Mouse (Mus musculus) heart, embryonic 13.5 days (tissue): ENCODE data around the gene Tctn1. TPM values are rescaled to one million over a fixed set of nuclear protein-coding genes. Genes with fewer than 3 reads are reported as not detected.
A peak's percentile ranks its signal among the peaks of the same experiment; 100 is the strongest.

ENCODE experiments used
- ATAC-seq: fragments of 200-750 bp; cut with Nextera tagmentation; 2 replicates; pipeline ENCODE4 v1.8.0; 2017; ENCODE audit warnings: moderate TSS enrichment; ENCODE audit not compliant: insufficient number of reproducible peaks, low FRiP score, low TSS enrichment; ENCODE audit errors: extremely low read depth
- H3K27ac ChIP-seq: fragments of 300-500 bp; sonication (generic); replicated peaks from 2 replicates; pipeline ENCODE4 v1.5.1; 2015; ENCODE audit warnings: moderate library complexity, mild to moderate bottlenecking, inconsistent platforms
- H3K27me3 ChIP-seq: fragments of 300-500 bp; sonication (generic); replicated peaks from 2 replicates; pipeline ENCODE4 v1.6.1; 2015; ENCODE audit warnings: mild to moderate bottlenecking, inconsistent platforms
- H3K36me3 ChIP-seq: fragments of 300-500 bp; sonication (generic); 2 replicates; pipeline ENCODE4 v1.6.1; 2015; ENCODE audit warnings: mild to moderate bottlenecking, inconsistent platforms
- H3K4me1 ChIP-seq: fragments of 300-500 bp; sonication (generic); 2 replicates; pipeline ENCODE4 v1.6.1; 2015; ENCODE audit warnings: inconsistent platforms
- H3K4me2 ChIP-seq: fragments of 300-500 bp; sonication (generic); 2 replicates; pipeline ENCODE4 v1.6.1; 2015; ENCODE audit warnings: inconsistent platforms, mild to moderate bottlenecking, moderate library complexity
- H3K4me3 ChIP-seq: fragments of 300-500 bp; sonication (generic); 2 replicates; pipeline ENCODE4 v1.5.1; 2015; ENCODE audit warnings: moderate library complexity, mild to moderate bottlenecking, inconsistent platforms
- H3K9ac ChIP-seq: fragments of 300-500 bp; sonication (generic); 2 replicates; pipeline ENCODE4 v1.6.1; 2015; ENCODE audit warnings: inconsistent platforms, mild to moderate bottlenecking, moderate library complexity
- H3K9me3 ChIP-seq: fragments of 300-500 bp; sonication (generic); 2 replicates; pipeline ENCODE4 v1.6.1; 2016; ENCODE audit warnings: inconsistent platforms
- WGBS: fragments of 180-500 bp; shearing (Covaris S2); methylation state at CpG from one replicate; pipeline ENCODE4 v1.1.7; 2015; ENCODE audit warnings: mixed read lengths; 5-methylcytosine and 5-hydroxymethylcytosine counted together
- polyA plus RNA-seq: library from polyadenylated mRNA; unstranded; fragments of >200 nt; fragmentation: Nextera tagmentation; extraction: Ambion mirVana; gene quantifications from 2 replicates; pipeline ENCODE4 v1.2.1, GENCODE M21; 2015

Tctn1 gene
- polyA plus RNA-seq, 1 experiment from 2014 or later, result 2.5 TPM

DNA sequence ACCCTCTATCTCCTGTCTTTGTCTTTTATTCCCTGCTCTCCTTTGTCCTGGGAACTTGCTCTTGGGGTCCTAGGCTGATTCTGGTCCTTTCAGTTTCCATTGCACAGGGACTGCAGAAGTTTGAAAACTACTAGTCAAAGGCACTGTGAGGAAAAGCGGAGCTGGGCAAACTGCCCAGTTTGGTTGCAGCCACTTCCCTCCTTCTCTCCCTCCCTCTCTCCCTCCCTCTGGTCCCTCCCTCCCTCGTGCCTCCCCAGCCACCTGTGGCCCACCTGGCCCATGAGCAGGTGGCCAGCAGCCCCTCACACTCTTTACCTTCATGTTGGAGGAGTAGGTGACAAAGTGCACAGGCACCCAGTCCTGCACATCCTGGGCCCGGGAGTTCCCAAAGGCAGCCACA, 19.1 kb downstream of the Tctn1 start:
- ATAC-seq, result no peak
- H3K27ac ChIP-seq, result no peak overlapping the region
- H3K27me3 ChIP-seq, result no peaks in the 10 kb centered on the region
- H3K4me1 ChIP-seq, result no peaks in the 10 kb centered on the region; the same call in 1 of the 2 replicates
- no peak overlapping the region for H3K4me2 ChIP-seq
- H3K36me3 ChIP-seq, result peaks cover 39% of the 10 kb centered on the region
- H3K9ac ChIP-seq, result no peak overlapping the region
- no peaks in the 10 kb centered on the region for H3K9me3 ChIP-seq
- 54% methylated on average over 3 of the region's 3 CpGs for WGBS
- no peak overlapping the region for H3K4me3 ChIP-seq

DNA sequence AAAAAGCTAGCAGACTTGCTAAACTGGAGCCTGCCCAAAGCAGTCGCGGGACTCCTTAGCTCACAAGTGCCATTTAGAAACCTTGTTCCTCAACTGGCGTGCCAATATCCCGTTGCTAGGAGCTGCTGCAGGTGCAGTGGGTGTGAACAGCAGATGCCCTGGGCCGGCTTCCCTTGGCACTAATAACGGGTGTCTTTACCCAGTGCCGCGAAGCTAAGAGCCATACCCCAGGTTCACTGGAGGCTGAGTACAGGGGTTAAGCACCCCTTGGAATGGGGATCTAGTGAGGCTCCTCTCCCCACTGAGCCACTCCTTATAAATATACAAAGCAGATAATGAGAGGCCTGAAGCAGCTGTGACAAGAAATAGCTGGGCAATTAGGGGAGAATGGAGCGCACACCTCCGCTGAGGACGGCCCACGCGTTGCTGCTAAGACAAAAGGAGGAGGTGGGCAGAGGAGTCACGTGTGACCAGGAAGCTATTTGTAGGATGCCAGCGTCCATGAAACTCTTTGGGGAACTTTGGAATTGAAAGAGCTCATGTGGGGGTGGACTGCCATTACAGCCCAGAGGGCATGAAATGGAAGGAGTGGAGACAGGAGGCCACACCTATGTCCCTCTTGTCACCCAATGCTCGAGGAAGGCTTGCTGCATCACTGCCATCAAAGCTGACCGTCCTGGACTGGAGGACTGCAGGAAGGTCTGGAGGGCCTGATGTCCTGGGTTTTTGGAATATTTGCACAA, 20.3 kb downstream of the Tctn1 start:
- H3K4me1 ChIP-seq, result peaks cover 7% of the 10 kb centered on the region; the same call in 1 of the 2 replicates
- WGBS, result 87% methylated on average over 17 of the region's 17 CpGs
- no peak overlapping the region for H3K4me2 ChIP-seq
- no peak overlapping the region for H3K4me3 ChIP-seq
- H3K9me3 ChIP-seq, result no peaks in the 10 kb centered on the region
- no peaks in the 10 kb centered on the region for H3K27me3 ChIP-seq
- no peak overlapping the region for H3K9ac ChIP-seq
- peaks cover 36% of the 10 kb centered on the region for H3K36me3 ChIP-seq
- H3K27ac ChIP-seq, result no peak overlapping the region
- no peak for ATAC-seq

DNA sequence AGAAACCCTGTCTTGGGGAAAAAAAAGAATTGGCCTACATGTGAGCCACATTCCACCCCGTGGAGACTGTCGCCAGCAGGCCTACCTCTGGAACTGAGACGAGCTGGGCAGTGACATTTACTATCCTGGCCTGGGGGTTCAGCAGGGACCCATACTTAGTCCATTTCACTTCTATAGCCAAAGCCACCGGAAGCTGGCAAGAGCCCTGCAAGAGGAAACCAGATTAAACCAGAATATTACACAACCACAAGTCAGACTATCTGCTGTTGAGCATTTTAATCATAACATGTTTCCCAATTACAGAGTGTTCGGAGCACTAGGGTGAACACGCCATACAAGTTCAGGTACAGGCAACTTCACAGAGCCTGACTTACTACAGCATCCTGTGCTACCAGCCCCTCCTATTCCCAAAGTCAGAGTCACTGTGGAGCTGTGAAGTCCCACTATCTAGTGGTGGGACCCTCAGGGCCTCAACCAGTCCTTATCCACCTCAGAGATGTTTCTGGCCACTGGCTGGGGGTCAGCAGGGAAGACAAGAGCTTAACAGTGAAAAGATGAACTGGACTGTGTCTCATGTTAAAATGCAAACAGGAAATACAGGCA, 21.6 kb downstream of the Tctn1 start:
- Histone ChIP-seq H3K27ac (no peak overlapping the region), H3K9ac (no peak overlapping the region), H3K4me3 (no peak overlapping the region), H3K27me3 (no peaks in the 10 kb centered on the region), H3K4me2 (no peak overlapping the region), H3K9me3 (no peaks in the 10 kb centered on the region), H3K4me1 (peaks cover 7% of the 10 kb centered on the region; the same call in 1 of the 2 replicates), H3K36me3 (peaks cover 28% of the 10 kb centered on the region)
- WGBS, result 77% methylated on average over 6 of the region's 6 CpGs
- ATAC-seq, result no peak

DNA sequence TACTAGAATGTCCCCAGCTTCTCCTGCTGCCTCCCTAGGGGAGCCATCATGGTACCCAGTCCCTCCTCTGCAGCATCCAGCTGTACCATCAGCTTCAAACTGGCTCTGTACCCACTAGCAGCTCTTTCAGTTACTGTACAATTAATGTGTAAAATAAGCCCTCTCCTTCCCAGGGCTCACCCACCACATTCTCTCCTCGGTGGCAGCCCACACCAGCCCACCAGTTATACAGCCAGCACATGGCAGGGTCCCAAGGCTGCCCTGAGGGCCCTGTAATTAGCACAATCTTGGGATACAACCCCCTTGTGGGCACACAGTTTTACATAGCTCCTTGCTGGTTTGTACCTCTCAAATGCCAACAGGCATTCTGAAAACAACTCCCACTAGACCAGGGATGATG, 23.3 kb downstream of the Tctn1 start:
- Histone ChIP-seq H3K4me3 (no peak overlapping the region), H3K9ac (no peak overlapping the region), H3K27ac (no peak overlapping the region), H3K4me1 (0 out of 2 replicates have a peak, but pooled peaks cover 7% of the 10 kb centered on the region), H3K9me3 (no peaks in the 10 kb centered on the region), H3K4me2 (no peak overlapping the region), H3K27me3 (no peaks in the 10 kb centered on the region), H3K36me3 (peaks cover 25% of the 10 kb centered on the region)
- WGBS, result 71% methylated on average over 1 of the region's 1 CpGs
- no peak for ATAC-seq

DNA sequence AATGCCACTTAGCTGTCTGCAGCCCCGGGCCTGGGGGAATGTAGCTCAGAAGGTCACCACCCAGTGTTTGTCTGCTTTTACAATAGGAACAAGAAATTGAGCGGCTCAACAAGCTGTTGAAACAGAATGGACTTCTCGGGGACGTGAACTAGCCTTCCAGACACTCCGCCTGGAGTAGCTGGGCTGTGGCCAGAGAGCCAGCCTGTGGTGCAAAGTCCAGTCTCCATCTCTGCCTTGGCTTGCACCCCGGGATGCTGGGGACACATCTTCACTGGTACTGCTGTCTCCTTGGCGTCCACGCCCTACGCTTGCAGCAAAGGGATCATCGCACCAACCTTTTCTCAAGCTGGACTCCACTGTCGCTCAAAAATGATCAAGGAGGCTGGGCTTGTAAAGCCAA, 23.7 kb downstream of the Tctn1 start:
- Histone ChIP-seq H3K27me3 (no peaks in the 10 kb centered on the region), H3K4me3 (no peak overlapping the region), H3K36me3 (peaks cover 20% of the 10 kb centered on the region), H3K9ac (no peak overlapping the region), H3K9me3 (no peaks in the 10 kb centered on the region), H3K4me2 (no peak overlapping the region), H3K27ac (no peak overlapping the region), H3K4me1 (0 out of 2 replicates have a peak, but pooled peaks cover 7% of the 10 kb centered on the region)
- 82% methylated on average over 11 of the region's 11 CpGs for WGBS
- ATAC-seq, result no peak

DNA sequence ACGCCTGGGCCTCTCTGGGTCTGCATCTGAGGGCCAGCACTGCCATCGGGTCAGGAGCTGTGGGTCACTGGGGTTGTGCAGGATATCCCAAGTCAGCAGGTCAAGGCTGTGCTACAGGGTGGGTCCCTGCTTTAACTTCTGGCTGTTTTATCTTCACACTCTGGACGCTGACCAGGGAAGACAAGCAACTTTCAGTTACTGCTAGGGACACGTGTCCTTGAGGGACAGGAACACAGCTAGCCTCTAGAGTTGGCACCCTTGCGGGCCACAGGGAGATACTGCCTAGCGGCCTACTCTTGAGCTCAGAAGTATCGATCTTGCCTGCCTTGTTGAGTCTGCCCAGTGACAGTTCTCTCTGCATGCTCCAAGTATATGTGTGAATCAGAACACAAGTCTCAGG, 24.6 kb downstream of the Tctn1 start:
- H3K4me2 ChIP-seq, result no peak overlapping the region
- H3K4me3 ChIP-seq, result no peak overlapping the region
- no peak for ATAC-seq
- H3K4me1 ChIP-seq, result 0 out of 2 replicates have a peak, but pooled peaks cover 7% of the 10 kb centered on the region
- 53% methylated on average over 7 of the region's 7 CpGs for WGBS
- no peak overlapping the region for H3K9ac ChIP-seq
- no peaks in the 10 kb centered on the region for H3K27me3 ChIP-seq
- no peaks in the 10 kb centered on the region for H3K9me3 ChIP-seq
- H3K27ac ChIP-seq, result no peak overlapping the region
- peaks cover 19% of the 10 kb centered on the region for H3K36me3 ChIP-seq

DNA sequence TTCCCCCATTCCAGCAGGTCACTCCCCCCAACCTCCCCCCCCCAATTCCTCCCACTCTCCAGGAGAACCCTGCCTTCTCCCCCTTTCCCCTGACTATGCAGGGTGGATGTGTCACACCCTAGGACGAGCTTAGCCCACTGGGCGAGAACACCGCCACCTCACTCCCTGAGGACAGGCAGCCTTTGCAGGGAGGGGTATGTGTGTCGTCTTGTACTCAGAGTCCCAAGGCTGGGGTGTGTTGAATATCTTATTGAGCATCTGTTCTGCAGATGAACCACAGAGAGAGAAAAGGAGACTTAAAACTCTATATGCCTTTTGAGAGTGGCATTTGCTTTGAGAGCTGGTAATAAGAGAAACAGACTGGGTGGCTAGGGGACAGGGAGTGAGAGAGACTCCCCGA, 27.1 kb downstream of the Tctn1 start:
- ATAC-seq, result no peak
- Histone ChIP-seq H3K4me2 (no peak overlapping the region), H3K4me3 (no peak overlapping the region), H3K27ac (no peak overlapping the region), H3K9me3 (no peaks in the 10 kb centered on the region), H3K9ac (no peak overlapping the region), H3K36me3 (peaks cover 16% of the 10 kb centered on the region), H3K4me1 (peaks cover 7% of the 10 kb centered on the region; the same call in 1 of the 2 replicates), H3K27me3 (no peaks in the 10 kb centered on the region)
- 65% methylated on average over 5 of the region's 5 CpGs for WGBS

DNA sequence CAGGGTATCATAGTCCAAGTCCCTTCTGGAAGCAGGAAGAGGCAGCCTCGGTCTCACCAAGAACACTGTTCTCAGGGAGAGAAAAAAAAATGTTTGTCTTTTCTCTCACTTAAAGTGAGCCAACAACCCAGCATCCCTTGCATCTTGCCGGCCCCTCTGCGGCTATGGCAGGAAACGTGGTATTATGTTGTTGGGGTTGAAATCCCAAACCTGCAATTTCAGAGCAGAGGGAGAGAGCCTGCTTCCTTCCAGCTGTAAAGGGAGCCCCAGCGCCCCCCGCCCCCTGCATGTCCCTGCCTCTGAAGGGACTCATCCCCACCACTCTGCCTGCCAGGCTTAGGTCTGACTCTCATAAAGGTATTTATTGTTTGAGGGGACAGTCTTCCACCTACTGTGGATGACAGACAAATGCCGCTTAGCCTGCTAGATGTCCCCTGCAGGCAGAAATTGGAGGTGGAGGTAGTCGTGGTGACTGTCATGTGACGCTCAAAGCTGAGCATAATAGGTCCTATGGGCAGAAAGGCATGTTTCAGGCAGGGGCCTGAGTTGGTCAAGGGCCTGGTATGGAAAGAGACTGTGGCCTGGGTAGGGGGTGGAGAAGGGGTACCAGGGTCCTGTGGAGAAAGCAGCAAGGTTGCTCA, 28.9 kb downstream of the Tctn1 start:
- Histone ChIP-seq H3K4me2 (no peak overlapping the region), H3K27ac (no peak overlapping the region), H3K36me3 (no peaks in the 10 kb centered on the region), H3K9ac (0 out of 2 replicates have a peak overlapping the region, but pooled peaks have one; percentile 19), H3K27me3 (no peaks in the 10 kb centered on the region), H3K9me3 (no peaks in the 10 kb centered on the region), H3K4me3 (no peak overlapping the region), H3K4me1 (peaks cover 7% of the 10 kb centered on the region; the same call in 1 of the 2 replicates)
- no peak for ATAC-seq
- 65% methylated on average over 9 of the region's 9 CpGs for WGBS

DNA sequence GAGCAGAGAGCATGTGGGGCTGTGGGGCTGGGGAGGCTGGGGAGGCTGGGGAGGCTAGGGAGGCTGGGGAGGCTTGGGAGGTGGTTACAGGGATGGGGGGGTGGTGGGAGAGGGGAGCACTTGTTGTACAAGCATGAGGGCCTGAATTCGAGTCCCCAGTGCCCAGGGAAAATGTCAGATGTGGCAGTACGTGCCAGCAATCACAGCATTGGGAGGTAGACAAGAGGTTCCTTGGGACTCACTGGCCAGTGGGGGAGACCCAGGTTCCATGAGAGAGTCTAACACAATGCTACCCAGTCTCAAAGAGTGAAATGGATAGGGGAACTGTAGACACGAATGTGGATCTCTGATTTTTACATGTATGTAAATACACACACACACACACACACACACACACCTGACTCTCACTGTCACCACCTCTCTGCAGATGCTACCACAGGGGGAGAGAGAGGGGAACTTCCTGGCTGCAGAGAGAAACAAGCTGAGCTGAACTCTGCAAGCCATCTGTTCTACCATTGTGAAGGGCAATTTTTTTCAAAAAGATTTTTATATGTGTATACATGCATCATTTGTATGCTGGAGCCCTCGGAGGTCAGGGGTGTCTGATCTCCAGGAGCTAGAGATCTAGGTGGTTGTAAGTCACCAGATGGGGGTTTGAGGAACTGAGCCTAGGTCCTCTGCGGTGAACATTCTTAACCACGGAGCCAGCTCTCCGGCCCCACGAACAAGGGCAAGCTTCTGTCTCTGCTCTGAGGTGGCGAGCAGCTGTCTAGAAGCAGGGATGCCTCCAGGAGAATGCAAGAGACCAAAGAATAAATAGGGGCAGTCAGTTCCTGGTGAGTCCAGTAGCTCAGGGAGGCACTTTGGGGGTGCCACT, 29.7 kb downstream of the Tctn1 start:
- peaks cover 3% of the 10 kb centered on the region; the same call in 1 of the 2 replicates for H3K4me1 ChIP-seq
- no peak for ATAC-seq
- H3K4me2 ChIP-seq, result no peak overlapping the region
- no peaks in the 10 kb centered on the region for H3K36me3 ChIP-seq
- WGBS, result 69% methylated on average over 9 of the region's 9 CpGs
- H3K27ac ChIP-seq, result no peak overlapping the region
- H3K27me3 ChIP-seq, result no peaks in the 10 kb centered on the region
- H3K9ac ChIP-seq, result 0 out of 2 replicates have a peak overlapping the region, but pooled peaks have one; percentile 19
- H3K4me3 ChIP-seq, result no peak overlapping the region
- no peaks in the 10 kb centered on the region for H3K9me3 ChIP-seq

DNA sequence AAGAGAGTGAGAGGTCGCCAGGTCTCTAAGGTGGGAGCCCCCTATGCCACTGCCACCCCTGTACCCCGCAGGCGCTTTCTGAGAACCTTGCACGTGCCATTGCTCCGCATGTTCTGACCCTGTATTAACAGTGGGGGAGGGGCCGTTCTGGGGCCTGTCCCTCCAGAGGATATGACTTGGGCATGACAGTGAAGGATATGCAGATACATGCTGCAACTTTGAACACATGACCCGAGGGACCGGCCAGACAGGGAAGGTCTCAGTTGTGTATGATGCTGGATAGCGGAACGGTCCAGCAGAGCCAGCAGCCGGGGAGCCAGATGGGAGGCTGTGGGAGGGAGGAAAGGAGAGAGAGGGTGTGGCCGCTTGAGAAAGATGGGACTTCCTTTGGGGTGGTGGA, 30.6 kb downstream of the Tctn1 start:
- Histone ChIP-seq H3K9ac (no peak overlapping the region), H3K4me2 (no peak overlapping the region), H3K27me3 (no peaks in the 10 kb centered on the region), H3K36me3 (no peaks in the 10 kb centered on the region), H3K4me1 (no peaks in the 10 kb centered on the region; the same call in 1 of the 2 replicates), H3K27ac (no peak overlapping the region), H3K4me3 (no peak overlapping the region), H3K9me3 (no peaks in the 10 kb centered on the region)
- 82% methylated on average over 12 of the region's 12 CpGs for WGBS
- ATAC-seq, result no peak
